Mouse (Mus musculus): ENCODE results near the gene Ccdc9. TPM values are rescaled to one million over a fixed set of nuclear protein-coding genes. Genes with fewer than 3 reads are reported as not detected.

The Ccdc9 gene
- polyA plus RNA-seq, 2 experiments, result 4.2 to 24.7 TPM

DNA sequence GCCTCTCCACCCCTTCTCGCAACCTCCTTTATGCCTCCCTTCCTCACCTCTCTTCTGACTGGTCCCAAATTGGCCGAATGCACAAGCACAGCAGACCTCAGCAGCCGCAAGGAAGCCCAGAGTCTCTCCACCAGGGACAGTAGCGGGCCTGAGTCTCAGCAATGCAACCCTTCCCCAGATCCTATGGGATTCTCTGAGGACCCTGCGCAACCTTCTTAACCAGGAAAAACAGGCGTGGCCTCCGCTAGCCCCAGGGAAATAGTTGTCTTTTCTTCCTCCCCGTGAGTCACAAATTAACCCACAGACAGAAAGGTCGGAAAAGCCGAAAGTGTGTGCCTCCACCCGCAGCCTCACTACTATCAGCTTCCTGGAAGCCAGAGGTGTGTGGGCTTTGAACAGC, 44.8 kb downstream of the Ccdc9 start:
- WGBS (ENCODE audit: insufficient replicate concordance), result 30% methylated on average over 11 of the region's 11 CpGs
- no peaks in the 10 kb centered on the region for H3K9me3 ChIP-seq (ENCODE audit: control insufficient read depth, low read length)
- H3K9ac ChIP-seq (replicated peaks), result peak overlapping the region; percentile 40
- TF ChIP-seq CTCF (IDR thresholded peaks at IDR 0.05; ENCODE audit: low read depth) (peak; percentile 51; the same call in 1 of the 2 replicates), EP300 (IDR thresholded peaks at IDR 0.05; ENCODE audit: low read depth) (no peak)
- no peaks in the 10 kb centered on the region for H3K27me3 ChIP-seq (ENCODE audit: control insufficient read depth, insufficient read depth, low read length)
- H3K36me3 ChIP-seq (replicated peaks; ENCODE audit: control insufficient read depth, insufficient read depth, low read depth), result no peaks in the 10 kb centered on the region
- peak overlapping the region in 1 of 2 experiments; percentile 4; a peak in 1 of 4 replicates for H3K4me3 ChIP-seq (ENCODE audit: insufficient read depth in 1 of 2, low read depth in 2 of 2, low read length in 2 of 2)
- DNase-seq (ENCODE audit: low read depth in 3 of 3, low spot score in 3 of 3) (no peak), ATAC-seq (ENCODE audit: insufficient read depth) (no peak)
- H3K27ac ChIP-seq, result peak overlapping the region; percentile 18
- peak overlapping the region; percentile 75 for H3K4me2 ChIP-seq (ENCODE audit: low read depth)
- H3K4me1 ChIP-seq (replicated peaks; ENCODE audit: control insufficient read depth in 2 of 2, insufficient read depth in 2 of 2, low read length in 1 of 2), result peaks cover 28 to 48% of the 10 kb centered on the region in 2 experiments

DNA sequence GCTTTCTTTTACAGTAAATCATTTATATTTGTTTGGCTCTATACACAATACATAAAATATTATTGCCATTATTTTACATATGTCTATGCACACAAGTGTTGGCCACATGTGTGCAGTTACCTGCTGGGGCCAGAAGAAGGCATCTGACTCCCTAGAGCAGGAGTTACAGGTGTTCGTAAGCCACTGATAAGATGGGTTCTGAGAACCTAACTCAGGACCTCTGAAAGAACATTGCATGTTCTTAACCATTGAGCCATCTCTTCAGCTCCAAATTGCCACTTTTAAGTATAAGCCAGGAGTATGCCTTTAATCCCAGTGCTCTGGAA, 45.7 kb downstream of the Ccdc9 start:
- 23% methylated on average over 1 of the region's 1 CpGs for WGBS (ENCODE audit: insufficient replicate concordance)
- TF ChIP-seq CTCF (IDR thresholded peaks at IDR 0.05; ENCODE audit: low read depth) (0 out of 2 replicates have a peak, but pooled peaks have one; percentile 17), EP300 (IDR thresholded peaks at IDR 0.05; ENCODE audit: low read depth) (no peak)
- H3K36me3 ChIP-seq (replicated peaks; ENCODE audit: control insufficient read depth, insufficient read depth, low read depth), result no peaks in the 10 kb centered on the region
- no peaks in the 10 kb centered on the region for H3K27me3 ChIP-seq (ENCODE audit: control insufficient read depth, insufficient read depth, low read length)
- peaks cover 28 to 48% of the 10 kb centered on the region in 2 experiments for H3K4me1 ChIP-seq (replicated peaks; ENCODE audit: control insufficient read depth in 2 of 2, insufficient read depth in 2 of 2, low read length in 1 of 2)
- H3K4me3 ChIP-seq (ENCODE audit: insufficient read depth in 1 of 2, low read depth in 2 of 2, low read length in 2 of 2), result no peak overlapping the region
- H3K9ac ChIP-seq (replicated peaks), result no peak overlapping the region
- H3K27ac ChIP-seq, result peak overlapping the region; percentile 80
- DNase-seq (ENCODE audit: low read depth in 3 of 3, low spot score in 3 of 3) (peak in 1 of 3 experiments; percentile 45), ATAC-seq (ENCODE audit: insufficient read depth) (peak; percentile 19; the same call in 1 of the 2 replicates)
- H3K9me3 ChIP-seq (ENCODE audit: control insufficient read depth, low read length), result no peaks in the 10 kb centered on the region
- peak overlapping the region; percentile 75 for H3K4me2 ChIP-seq (ENCODE audit: low read depth)

DNA sequence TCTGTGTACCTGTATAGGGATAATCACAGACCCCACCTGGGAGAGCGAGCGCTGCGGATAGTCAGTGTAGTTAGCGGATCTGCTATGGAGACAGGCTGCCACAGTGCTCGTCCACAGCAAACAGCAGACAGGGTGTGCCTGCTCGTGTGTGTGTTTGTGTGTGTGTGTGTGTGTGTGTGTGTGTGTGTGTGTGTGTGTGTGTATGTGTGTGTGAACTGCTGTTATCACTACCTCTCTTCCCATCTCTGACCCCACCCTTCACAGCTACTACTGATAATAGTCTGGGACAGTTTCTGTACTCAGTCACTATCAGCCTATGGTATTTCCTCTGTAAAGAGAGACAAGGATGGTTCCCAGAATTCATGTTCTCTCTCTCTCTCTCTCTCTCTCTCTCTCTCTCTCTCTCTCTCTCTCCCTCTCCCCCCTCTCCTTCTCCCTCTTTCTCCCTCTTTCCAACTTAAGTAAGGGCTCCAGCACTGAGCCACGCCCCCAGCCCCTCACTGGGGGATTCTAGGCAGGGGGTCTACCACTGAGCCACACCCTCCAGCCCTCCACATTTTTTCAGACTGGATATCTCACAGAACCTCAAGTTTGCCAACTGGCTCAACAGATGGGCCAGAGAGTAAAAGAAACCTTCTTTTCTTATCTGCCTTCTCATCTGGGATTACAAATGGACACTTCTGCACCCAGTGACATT, 46.2 kb downstream of the Ccdc9 start:
- peak overlapping the region; percentile 80 for H3K27ac ChIP-seq
- peak overlapping the region; percentile 22 to 44 for H3K4me3 ChIP-seq (ENCODE audit: insufficient read depth in 1 of 2, low read depth in 2 of 2, low read length in 2 of 2)
- peaks cover 28 to 48% of the 10 kb centered on the region in 2 experiments for H3K4me1 ChIP-seq (replicated peaks; ENCODE audit: control insufficient read depth in 2 of 2, insufficient read depth in 2 of 2, low read length in 1 of 2)
- H3K36me3 ChIP-seq (replicated peaks; ENCODE audit: control insufficient read depth, insufficient read depth, low read depth), result no peaks in the 10 kb centered on the region
- ATAC-seq (ENCODE audit: insufficient read depth) (peak; percentile 90), DNase-seq (ENCODE audit: low read depth in 3 of 3, low spot score in 3 of 3) (peak in 1 of 3 experiments; percentile 74)
- no peaks in the 10 kb centered on the region for H3K9me3 ChIP-seq (ENCODE audit: control insufficient read depth, low read length)
- no peak for TF ChIP-seq CTCF (IDR thresholded peaks at IDR 0.05; ENCODE audit: low read depth)
- peak; percentile 20; the same call in 1 of the 2 replicates for TF ChIP-seq EP300 (IDR thresholded peaks at IDR 0.05; ENCODE audit: low read depth)
- H3K9ac ChIP-seq (replicated peaks), result peak overlapping the region; percentile 64
- peak overlapping the region; percentile 75 for H3K4me2 ChIP-seq (ENCODE audit: low read depth)
- WGBS (ENCODE audit: insufficient replicate concordance), result 17% methylated on average over 7 of the region's 7 CpGs
- H3K27me3 ChIP-seq (ENCODE audit: control insufficient read depth, insufficient read depth, low read length), result no peaks in the 10 kb centered on the region

DNA sequence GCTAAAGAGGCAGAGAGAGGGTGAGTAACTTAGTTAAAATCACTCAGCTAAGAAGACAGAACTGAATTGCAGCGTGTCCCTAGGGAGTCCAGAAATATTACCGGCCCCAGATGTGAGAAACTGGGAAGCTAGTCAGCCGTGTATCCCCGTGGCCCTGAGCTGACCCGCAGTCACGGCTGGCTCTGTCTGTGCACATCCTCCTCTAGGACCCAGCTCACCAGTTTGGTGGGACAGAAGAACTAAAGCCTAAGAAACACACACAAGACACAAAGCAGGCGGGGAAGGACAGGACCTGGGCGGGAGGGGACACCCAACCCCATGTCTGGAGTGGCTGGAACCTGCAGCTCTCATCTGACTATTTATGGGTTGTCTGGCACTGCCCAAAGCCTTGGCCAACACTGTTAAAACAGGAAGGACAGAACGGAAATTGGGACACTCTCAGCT, 47.0 kb downstream of the Ccdc9 start:
- TF ChIP-seq CTCF (IDR thresholded peaks at IDR 0.05; ENCODE audit: low read depth) (no peak), EP300 (IDR thresholded peaks at IDR 0.05; ENCODE audit: low read depth) (no peak)
- Histone ChIP-seq H3K9ac (replicated peaks) (peak overlapping the region; percentile 64), H3K36me3 (replicated peaks; ENCODE audit: control insufficient read depth, insufficient read depth, low read depth) (no peaks in the 10 kb centered on the region), H3K9me3 (ENCODE audit: control insufficient read depth, low read length) (no peaks in the 10 kb centered on the region), H3K27ac (peak overlapping the region; percentile 80), H3K4me2 (ENCODE audit: low read depth) (peak overlapping the region; percentile 75), H3K4me1 (replicated peaks; ENCODE audit: control insufficient read depth in 2 of 2, insufficient read depth in 2 of 2, low read length in 1 of 2) (peaks cover 28 to 46% of the 10 kb centered on the region in 2 experiments), H3K27me3 (ENCODE audit: control insufficient read depth, insufficient read depth, low read length) (no peaks in the 10 kb centered on the region), H3K4me3 (ENCODE audit: insufficient read depth in 1 of 2, low read depth in 2 of 2, low read length in 2 of 2) (peak overlapping the region; percentile 22 to 44)
- ATAC-seq (ENCODE audit: insufficient read depth), result no peak
- no peak for DNase-seq (ENCODE audit: low read depth in 3 of 3, low spot score in 3 of 3)
- WGBS (ENCODE audit: insufficient replicate concordance), result 35% methylated on average over 9 of the region's 9 CpGs

DNA sequence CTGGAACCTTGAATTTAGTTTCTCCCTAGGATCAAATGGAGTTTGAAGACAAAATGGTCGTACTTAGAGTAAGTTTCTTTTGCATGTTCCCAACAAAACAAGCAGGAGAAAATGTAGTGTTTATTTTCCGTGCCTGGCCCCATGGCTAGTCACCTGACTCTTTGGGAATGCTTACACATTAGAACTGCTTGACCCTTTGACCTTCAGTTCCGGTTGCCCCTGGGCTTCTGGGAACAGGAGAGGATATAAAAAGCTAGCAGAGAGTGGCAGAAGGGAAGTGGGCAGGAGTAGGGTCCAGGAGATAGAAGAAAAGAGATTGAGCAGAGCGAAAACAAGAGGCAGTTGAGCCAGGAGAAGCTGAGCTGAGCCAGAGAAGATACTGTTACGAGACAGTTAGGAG, 56.7 kb downstream of the Ccdc9 start:
- no peak for ATAC-seq (ENCODE audit: insufficient read depth)
- Histone ChIP-seq H3K27ac (no peak overlapping the region), H3K27me3 (ENCODE audit: control insufficient read depth, insufficient read depth, low read length) (no peaks in the 10 kb centered on the region; the same call in 1 of the 2 replicates), H3K9me3 (ENCODE audit: control insufficient read depth, low read length) (no peaks in the 10 kb centered on the region; the same call in 1 of the 2 replicates), H3K4me1 (replicated peaks; ENCODE audit: control insufficient read depth in 2 of 2, insufficient read depth in 2 of 2, low read length in 1 of 2) (peaks cover 0 to 14% of the 10 kb centered on the region in 2 experiments; a peak in 3 of 4 replicates), H3K4me3 (ENCODE audit: insufficient read depth in 1 of 2, low read depth in 2 of 2, low read length in 2 of 2) (no peak overlapping the region), H3K9ac (replicated peaks) (no peak overlapping the region), H3K36me3 (replicated peaks; ENCODE audit: control insufficient read depth, insufficient read depth, low read depth) (no peaks in the 10 kb centered on the region), H3K4me2 (ENCODE audit: low read depth) (no peak overlapping the region)
- no peak for DNase-seq (ENCODE audit: low read depth in 3 of 3, low spot score in 3 of 3)
- 32% methylated on average over 5 of the region's 5 CpGs for whole genome bisulfite sequencing (ENCODE audit: insufficient replicate concordance)
- no peak for TF ChIP-seq CTCF (IDR thresholded peaks at IDR 0.05; ENCODE audit: low read depth)
- TF ChIP-seq EP300 (IDR thresholded peaks at IDR 0.05; ENCODE audit: low read depth), result no peak

Other genes with a start within 250 kb of the Ccdc9 start
- 1.8 and 2.2 TPM in 2 replicates for gene Bicra, start 238.9 kb downstream of the Ccdc9 start, polyA plus RNA-seq (2012; rRNA removed)
- 0.83 and 1.5 TPM in 2 replicates for gene Bicra, start 238.9 kb downstream of the Ccdc9 start, polyA plus RNA-seq (2014; fragmentation: Nextera tagmentation; extraction: Ambion mirVana)
- gene Zfp541, start 225.0 kb downstream of the Ccdc9 start, polyA plus RNA-seq (2012; rRNA removed), result 0.02 TPM in 1 of 2 replicates, not detected in the other
- not detected in 2 replicates for gene Zfp541, start 225.0 kb downstream of the Ccdc9 start, polyA plus RNA-seq (2014; fragmentation: Nextera tagmentation; extraction: Ambion mirVana)
- gene Napa, start 188.3 kb downstream of the Ccdc9 start, polyA plus RNA-seq (2012; rRNA removed), result 88.9 and 110 TPM in 2 replicates
- gene Napa, start 188.3 kb downstream of the Ccdc9 start, polyA plus RNA-seq (2014; fragmentation: Nextera tagmentation; extraction: Ambion mirVana), result 107 and 112 TPM in 2 replicates
- 5.7 and 7.5 TPM in 2 replicates for gene Kptn, start 166.9 kb downstream of the Ccdc9 start, polyA plus RNA-seq (2012; rRNA removed)
- gene Kptn, start 166.9 kb downstream of the Ccdc9 start, polyA plus RNA-seq (2014; fragmentation: Nextera tagmentation; extraction: Ambion mirVana), result 8.2 and 8.6 TPM in 2 replicates
- gene Slc8a2, start 157.0 kb downstream of the Ccdc9 start, polyA plus RNA-seq (2012; rRNA removed), result 0.08 and 0.11 TPM in 2 replicates
- gene Slc8a2, start 157.0 kb downstream of the Ccdc9 start, polyA plus RNA-seq (2014; fragmentation: Nextera tagmentation; extraction: Ambion mirVana), result not detected in 2 replicates
- gene Meis3, start 111.7 kb downstream of the Ccdc9 start, polyA plus RNA-seq (2012; rRNA removed), result 1.2 and 1.6 TPM in 2 replicates
- gene Meis3, start 111.7 kb downstream of the Ccdc9 start, polyA plus RNA-seq (2014; fragmentation: Nextera tagmentation; extraction: Ambion mirVana), result 0.70 and 1.0 TPM in 2 replicates
- 5.0 and 5.3 TPM in 2 replicates for gene Dhx34, start 64.8 kb downstream of the Ccdc9 start, polyA plus RNA-seq (2012; rRNA removed)
- gene Dhx34, start 64.8 kb downstream of the Ccdc9 start, polyA plus RNA-seq (2014; fragmentation: Nextera tagmentation; extraction: Ambion mirVana), result 3.6 and 3.7 TPM in 2 replicates
- 0.47 and 0.56 TPM in 2 replicates for gene C5ar2, start 42.6 kb downstream of the Ccdc9 start, polyA plus RNA-seq (2012; rRNA removed)
- 0.30 and 0.33 TPM in 2 replicates for gene C5ar2, start 42.6 kb downstream of the Ccdc9 start, polyA plus RNA-seq (2014; fragmentation: Nextera tagmentation; extraction: Ambion mirVana)
- gene C5ar1, start 27.3 kb downstream of the Ccdc9 start, polyA plus RNA-seq (2012; rRNA removed), result 0.95 and 1.1 TPM in 2 replicates
- gene C5ar1, start 27.3 kb downstream of the Ccdc9 start, polyA plus RNA-seq (2014; fragmentation: Nextera tagmentation; extraction: Ambion mirVana), result 1.1 and 1.9 TPM in 2 replicates
- gene Inafm1, start 13.2 kb downstream of the Ccdc9 start, polyA plus RNA-seq (2012; rRNA removed), result 7.9 and 8.3 TPM in 2 replicates
- 3.5 and 4.0 TPM in 2 replicates for gene Inafm1, start 13.2 kb downstream of the Ccdc9 start, polyA plus RNA-seq (2014; fragmentation: Nextera tagmentation; extraction: Ambion mirVana)
- gene Bbc3, start 21.6 kb upstream of the Ccdc9 start, polyA plus RNA-seq (2012; rRNA removed), result 3.2 and 3.8 TPM in 2 replicates
- gene Bbc3, start 21.6 kb upstream of the Ccdc9 start, polyA plus RNA-seq (2014; fragmentation: Nextera tagmentation; extraction: Ambion mirVana), result 2.0 and 3.3 TPM in 2 replicates
- gene Sae1, start 101.0 kb upstream of the Ccdc9 start, polyA plus RNA-seq (2012; rRNA removed), result 35.0 and 55.6 TPM in 2 replicates
- 89.3 and 95.5 TPM in 2 replicates for gene Sae1, start 101.0 kb upstream of the Ccdc9 start, polyA plus RNA-seq (2014; fragmentation: Nextera tagmentation; extraction: Ambion mirVana)
- gene Zc3h4, start 114.1 kb upstream of the Ccdc9 start, polyA plus RNA-seq (2012; rRNA removed), result 13.7 and 15.2 TPM in 2 replicates
- gene Zc3h4, start 114.1 kb upstream of the Ccdc9 start, polyA plus RNA-seq (2014; fragmentation: Nextera tagmentation; extraction: Ambion mirVana), result 6.0 TPM in 2 replicates
- 21.5 and 23.6 TPM in 2 replicates for gene Tmem160, start 166.0 kb upstream of the Ccdc9 start, polyA plus RNA-seq (2012; rRNA removed)
- gene Tmem160, start 166.0 kb upstream of the Ccdc9 start, polyA plus RNA-seq (2014; fragmentation: Nextera tagmentation; extraction: Ambion mirVana), result 34.5 and 36.9 TPM in 2 replicates
- not detected in 2 replicates for gene Npas1, start 190.9 kb upstream of the Ccdc9 start, polyA plus RNA-seq (2012; rRNA removed)
- gene Npas1, start 190.9 kb upstream of the Ccdc9 start, polyA plus RNA-seq (2014; fragmentation: Nextera tagmentation; extraction: Ambion mirVana), result not detected in 2 replicates

Data from liver, embryonic 14.5 days (tissue).